Mouse (Mus musculus): ENCODE data around the gene Bloc1s1. TPM values are rescaled to one million over a fixed set of nuclear protein-coding genes. Genes with fewer than 3 reads are reported as not detected.

Bloc1s1 gene
- polyA plus RNA-seq, 1 experiment from 2014 or later = 216 TPM

- no peak overlapping the region for H3K9ac ChIP-seq (ENCODE audit: low read length)
- H3K9me3 ChIP-seq (ENCODE audit: control insufficient read depth, low read length) = no peaks in the 10 kb centered on the region
- no peak overlapping the region for H3K4me2 ChIP-seq (ENCODE audit: low read depth, low read length)
- H3K4me1 ChIP-seq (replicated peaks; ENCODE audit: control insufficient read depth, insufficient read depth, low read length) = peaks cover 6% of the 10 kb centered on the region
- H3K4me3 ChIP-seq (ENCODE audit: low read length) = no peak overlapping the region
- no peak for ATAC-seq (ENCODE audit: low read depth)
- no peaks in the 10 kb centered on the region for H3K36me3 ChIP-seq (ENCODE audit: control insufficient read depth, insufficient read depth, low read length)
- WGBS = 79% methylated on average over 1 of the region's 1 CpGs
- H3K27ac ChIP-seq (ENCODE audit: low read length) = no peak overlapping the region
- peaks cover 3% of the 10 kb centered on the region; the same call in 1 of the 2 replicates for H3K27me3 ChIP-seq (ENCODE audit: control insufficient read depth, insufficient read depth, low read depth, low read length)
Observed at GRCm38 (mm10) chr10:128901409-128901808, 22.4 kb downstream of the Bloc1s1 start.

- no peaks in the 10 kb centered on the region for H3K36me3 ChIP-seq (ENCODE audit: control insufficient read depth, insufficient read depth, low read length)
- H3K9me3 ChIP-seq (ENCODE audit: control insufficient read depth, low read length) = no peaks in the 10 kb centered on the region
- H3K4me1 ChIP-seq (replicated peaks; ENCODE audit: control insufficient read depth, insufficient read depth, low read length) = peaks cover 13% of the 10 kb centered on the region
- no peak within 1 kb of the TSS for H3K9ac ChIP-seq (ENCODE audit: low read length)
- H3K27me3 ChIP-seq (ENCODE audit: control insufficient read depth, insufficient read depth, low read depth, low read length) = peaks cover 7% of the 10 kb centered on the region; the same call in 1 of the 2 replicates
- no peak within 1 kb of the TSS for H3K4me3 ChIP-seq (ENCODE audit: low read length)
- no peak for ATAC-seq (ENCODE audit: low read depth)
- no peak within 1 kb of the TSS for H3K27ac ChIP-seq (ENCODE audit: low read length)
- WGBS = 68% methylated on average over 3 of the region's 3 CpGs
- no peak within 1 kb of the TSS for H3K4me2 ChIP-seq (ENCODE audit: low read depth, low read length)
Observed at GRCm38 (mm10) chr10:128900698-128901097, 23.1 kb downstream of the Bloc1s1 start, which contains the start of gene Cd63. TSS of gene Cd63 (plus strand) at chr10:128900989.

GRCm38 (mm10) chr10:128899759-128900490, 23.9 kb downstream of the Bloc1s1 start:
- H3K9me3 ChIP-seq (ENCODE audit: control insufficient read depth, low read length) = no peaks in the 10 kb centered on the region
- no peak overlapping the region for H3K4me3 ChIP-seq (ENCODE audit: low read length)
- no peak overlapping the region for H3K27ac ChIP-seq (ENCODE audit: low read length)
- no peak overlapping the region for H3K9ac ChIP-seq (ENCODE audit: low read length)
- H3K36me3 ChIP-seq (ENCODE audit: control insufficient read depth, insufficient read depth, low read length) = no peaks in the 10 kb centered on the region
- 78% methylated on average over 6 of the region's 6 CpGs for WGBS
- H3K27me3 ChIP-seq (ENCODE audit: control insufficient read depth, insufficient read depth, low read depth, low read length) = peaks cover 7% of the 10 kb centered on the region; the same call in 1 of the 2 replicates
- ATAC-seq (ENCODE audit: low read depth) = no peak
- peaks cover 16% of the 10 kb centered on the region for H3K4me1 ChIP-seq (replicated peaks; ENCODE audit: control insufficient read depth, insufficient read depth, low read length)
- H3K4me2 ChIP-seq (ENCODE audit: low read depth, low read length) = no peak overlapping the region

- H3K4me1 ChIP-seq (replicated peaks; ENCODE audit: control insufficient read depth, insufficient read depth, low read length) = peaks cover 16% of the 10 kb centered on the region
- 0% methylated on average over 1 of the region's 1 CpGs for WGBS
- no peak; the same call in 1 of the 2 replicates for ATAC-seq (ENCODE audit: low read depth)
- H3K4me2 ChIP-seq (ENCODE audit: low read depth, low read length) = no peak overlapping the region
- H3K9ac ChIP-seq (ENCODE audit: low read length) = no peak overlapping the region
- no peaks in the 10 kb centered on the region for H3K36me3 ChIP-seq (ENCODE audit: control insufficient read depth, insufficient read depth, low read length)
- H3K27ac ChIP-seq (ENCODE audit: low read length) = peak overlapping the region; percentile 31
- no peaks in the 10 kb centered on the region for H3K9me3 ChIP-seq (ENCODE audit: control insufficient read depth, low read length)
- H3K27me3 ChIP-seq (ENCODE audit: control insufficient read depth, insufficient read depth, low read depth, low read length) = peaks cover 14% of the 10 kb centered on the region; the same call in 1 of the 2 replicates
- no peak overlapping the region for H3K4me3 ChIP-seq (ENCODE audit: low read length)
Observed at GRCm38 (mm10) chr10:128897501-128897900, 26.3 kb downstream of the Bloc1s1 start.

GRCm38 (mm10) chr10:128896807-128897206, 27.0 kb downstream of the Bloc1s1 start:
- H3K4me2 ChIP-seq (ENCODE audit: low read depth, low read length) = no peak overlapping the region

GRCm38 (mm10) chr10:128895952-128896693, 27.7 kb downstream of the Bloc1s1 start:
- Histone ChIP-seq H3K4me3 (ENCODE audit: low read length) (peak overlapping the region; percentile 16), H3K27me3 (ENCODE audit: control insufficient read depth, insufficient read depth, low read depth, low read length) (peaks cover 14% of the 10 kb centered on the region; the same call in 1 of the 2 replicates), H3K4me1 (replicated peaks; ENCODE audit: control insufficient read depth, insufficient read depth, low read length) (peaks cover 16% of the 10 kb centered on the region), H3K9ac (ENCODE audit: low read length) (0 out of 2 replicates have a peak overlapping the region, but pooled peaks have one; percentile 21), H3K4me2 (ENCODE audit: low read depth, low read length) (peak overlapping the region; percentile 44), H3K9me3 (ENCODE audit: control insufficient read depth, low read length) (no peaks in the 10 kb centered on the region), H3K27ac (ENCODE audit: low read length) (no peak overlapping the region), H3K36me3 (ENCODE audit: control insufficient read depth, insufficient read depth, low read length) (no peaks in the 10 kb centered on the region)
- WGBS = 5% methylated on average over 17 of the region's 17 CpGs
- ATAC-seq (ENCODE audit: low read depth) = peak; percentile 33

More at GRCm38 (mm10) chr10:128896807-128897206, 27.0 kb downstream of the Bloc1s1 start:
- H3K4me1 ChIP-seq (replicated peaks; ENCODE audit: control insufficient read depth, insufficient read depth, low read length) = peaks cover 16% of the 10 kb centered on the region
- no peaks in the 10 kb centered on the region for H3K9me3 ChIP-seq (ENCODE audit: control insufficient read depth, low read length)
- H3K36me3 ChIP-seq (ENCODE audit: control insufficient read depth, insufficient read depth, low read length) = no peaks in the 10 kb centered on the region
- 24% methylated on average over 1 of the region's 1 CpGs for WGBS
- no peak overlapping the region for H3K27ac ChIP-seq (ENCODE audit: low read length)
- H3K9ac ChIP-seq (ENCODE audit: low read length) = no peak overlapping the region
- peaks cover 14% of the 10 kb centered on the region; the same call in 1 of the 2 replicates for H3K27me3 ChIP-seq (ENCODE audit: control insufficient read depth, insufficient read depth, low read depth, low read length)
- no peak for ATAC-seq (ENCODE audit: low read depth)
- H3K4me3 ChIP-seq (ENCODE audit: low read length) = no peak overlapping the region

- under 1% methylated on average over 9 of the region's 9 CpGs for WGBS
- peak; percentile 27; the same call in 1 of the 2 replicates for ATAC-seq (ENCODE audit: low read depth)
- Histone ChIP-seq H3K4me1 (replicated peaks; ENCODE audit: control insufficient read depth, insufficient read depth, low read length) (peaks cover 19% of the 10 kb centered on the region), H3K4me3 (ENCODE audit: low read length) (peak overlapping the region; percentile 16), H3K4me2 (ENCODE audit: low read depth, low read length) (peak overlapping the region; percentile 44), H3K36me3 (ENCODE audit: control insufficient read depth, insufficient read depth, low read length) (no peaks in the 10 kb centered on the region), H3K9ac (ENCODE audit: low read length) (0 out of 2 replicates have a peak overlapping the region, but pooled peaks have one; percentile 21), H3K9me3 (ENCODE audit: control insufficient read depth, low read length) (no peaks in the 10 kb centered on the region), H3K27ac (ENCODE audit: low read length) (no peak overlapping the region), H3K27me3 (ENCODE audit: control insufficient read depth, insufficient read depth, low read depth, low read length) (peaks cover 14% of the 10 kb centered on the region; the same call in 1 of the 2 replicates)
Observed at GRCm38 (mm10) chr10:128895437-128895836, 28.4 kb downstream of the Bloc1s1 start.

- no peaks in the 10 kb centered on the region for H3K9me3 ChIP-seq (ENCODE audit: control insufficient read depth, low read length)
- ATAC-seq (ENCODE audit: low read depth) = no peak
- no peaks in the 10 kb centered on the region for H3K36me3 ChIP-seq (ENCODE audit: control insufficient read depth, insufficient read depth, low read length)
- H3K9ac ChIP-seq (ENCODE audit: low read length) = peak overlapping the region; percentile 78
- H3K27me3 ChIP-seq (ENCODE audit: control insufficient read depth, insufficient read depth, low read depth, low read length) = peaks cover 14% of the 10 kb centered on the region; the same call in 1 of the 2 replicates
- 4% methylated on average over 9 of the region's 9 CpGs for WGBS
- H3K4me2 ChIP-seq (ENCODE audit: low read depth, low read length) = peak overlapping the region; percentile 96
- H3K4me1 ChIP-seq (replicated peaks; ENCODE audit: control insufficient read depth, insufficient read depth, low read length) = peaks cover 35% of the 10 kb centered on the region
- peak overlapping the region; percentile 79 for H3K4me3 ChIP-seq (ENCODE audit: low read length)
- H3K27ac ChIP-seq (ENCODE audit: low read length) = no peak overlapping the region
Observed at GRCm38 (mm10) chr10:128892246-128892645, 31.6 kb downstream of the Bloc1s1 start.

All from lung, embryonic 16.5 days (tissue).